Mouse (Mus musculus): ENCODE data around the gene Slit2. TPM values are rescaled to one million over a fixed set of nuclear protein-coding genes. Genes with fewer than 3 reads are reported as not detected.

The Slit2 gene
- total RNA-seq, 2 experiments from 2014 or later: 47.8 to 49.0 TPM

- no peak for DNase-seq (ENCODE audit: low spot score in 2 of 2)
Observed at GRCm38 (mm10) chr5:48345983-48346648, 363.2 kb downstream of the Slit2 start.

DNA sequence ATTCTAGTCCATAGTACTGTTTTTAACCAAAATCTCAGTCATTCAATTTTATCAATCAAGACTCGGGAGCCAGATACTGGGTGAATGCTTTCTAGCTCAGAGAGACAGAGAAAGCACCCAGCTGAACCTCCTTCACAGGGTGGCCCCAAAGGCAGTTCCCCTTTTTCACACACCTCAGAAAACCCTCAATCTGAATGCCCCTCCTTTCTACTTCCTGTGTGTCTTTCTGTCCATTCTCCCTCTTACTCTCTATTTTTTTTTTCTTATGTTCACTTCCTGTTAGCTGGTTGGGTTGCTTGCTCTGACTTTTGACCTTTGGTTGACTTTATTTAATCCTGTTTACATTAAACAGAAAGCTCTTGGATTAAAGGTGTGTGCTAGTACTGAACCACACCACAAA is 366.4 kb downstream of the Slit2 start:
- no peak for DNase-seq (ENCODE audit: low spot score in 2 of 2)

Small RNA genes within 50 kb of the gene (microRNA-seq; reads per million reads assigned to microRNA genes)
- 13.3 to 14.3 reads per million in 2 experiments for gene Mir218-1
